Mouse (Mus musculus): ENCODE measurements around the gene Klhl26. TPM values are rescaled to one million over a fixed set of nuclear protein-coding genes. Genes with fewer than 3 reads are reported as not detected.

Klhl26 gene
- polyA plus RNA-seq, 1 experiment from 2014 or later: 9.3 TPM

DNA sequence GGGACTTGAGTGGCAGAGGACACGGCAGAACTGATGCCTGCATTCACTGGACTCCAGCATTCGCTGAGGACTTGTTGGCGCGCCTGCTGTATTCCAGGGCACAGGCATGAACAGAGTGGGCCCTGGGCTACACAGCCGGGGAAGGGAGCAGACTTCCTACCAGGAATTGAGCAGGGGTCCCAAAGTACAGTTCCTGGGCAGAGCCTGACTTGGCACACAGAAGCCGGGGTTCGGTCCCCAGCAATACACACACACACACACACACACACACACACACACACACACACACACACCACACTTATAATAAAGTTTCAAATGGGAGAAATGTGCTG is 37.0 kb downstream of the Klhl26 start:
- Histone ChIP-seq H3K4me1 (replicated peaks; ENCODE audit: control insufficient read depth, insufficient read depth, low read length) (no peaks in the 10 kb centered on the region), H3K27ac (ENCODE audit: low read depth, low read length) (0 out of 2 replicates have a peak overlapping the region, but pooled peaks have one; percentile 29), H3K9ac (ENCODE audit: low read depth, low read length) (peak overlapping the region; percentile 11; the same call in 1 of the 2 replicates), H3K27me3 (replicated peaks; ENCODE audit: control insufficient read depth, insufficient read depth, low read length) (no peaks in the 10 kb centered on the region), H3K4me2 (replicated peaks; ENCODE audit: low read depth) (peak overlapping the region; percentile 70), H3K9me3 (ENCODE audit: control insufficient read depth) (no peaks in the 10 kb centered on the region), H3K36me3 (ENCODE audit: control insufficient read depth, insufficient read depth) (no peaks in the 10 kb centered on the region; the same call in 1 of the 2 replicates), H3K4me3 (ENCODE audit: low read depth, low read length) (peak overlapping the region; percentile 75)
- 3% methylated on average over 7 of the region's 7 CpGs for WGBS
- no peak for ATAC-seq
- no peak for TF ChIP-seq CTCF (IDR thresholded peaks at IDR 0.05; ENCODE audit: low read depth)

DNA sequence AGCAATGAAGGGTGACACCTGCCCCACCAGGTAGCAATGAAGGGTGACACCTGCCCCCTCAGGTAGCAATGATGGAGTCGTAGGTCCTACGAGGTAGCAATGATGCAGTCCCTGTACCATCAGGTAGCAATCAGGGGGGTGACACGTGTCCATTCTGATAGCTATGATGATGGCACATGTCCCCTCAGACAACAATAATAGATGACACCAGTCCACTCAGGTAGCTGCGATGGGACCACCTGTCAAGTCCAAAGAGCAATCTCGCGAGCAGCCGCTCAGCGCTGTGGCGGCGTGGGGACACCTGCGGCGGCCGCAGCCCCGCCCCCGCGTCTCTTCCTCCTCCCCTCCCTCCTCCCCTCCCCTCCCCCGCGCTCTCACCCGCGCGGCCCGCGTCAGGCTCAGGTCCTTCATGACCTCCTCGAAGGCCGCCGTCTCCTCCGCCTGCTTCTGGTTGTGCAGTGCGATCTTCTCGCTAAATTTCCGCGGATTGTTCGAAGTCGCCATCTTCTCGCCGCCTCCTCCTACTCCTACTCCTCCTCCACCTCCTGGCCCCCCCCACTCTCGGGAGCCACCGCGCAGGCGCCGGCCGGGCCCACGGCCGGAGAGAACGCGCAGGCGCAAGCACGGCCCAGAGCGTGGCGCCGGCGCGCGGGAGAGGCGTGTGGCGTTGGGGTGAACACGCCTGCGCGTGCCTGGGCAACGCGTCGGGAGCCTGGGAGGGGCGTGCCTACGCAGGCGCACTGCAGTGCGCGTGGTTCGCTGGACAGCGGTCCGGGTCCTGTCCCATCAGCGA is 37.5 kb downstream of the Klhl26 start, which contains the start of gene Crtc1:
Crtc1 (minus strand) TSS at position 525 of the 793 bp plus-strand sequence.
- no peaks in the 10 kb centered on the region for H3K4me1 ChIP-seq (replicated peaks; ENCODE audit: control insufficient read depth, insufficient read depth, low read length)
- no peaks in the 10 kb centered on the region for H3K27me3 ChIP-seq (replicated peaks; ENCODE audit: control insufficient read depth, insufficient read depth, low read length)
- WGBS: under 1% methylated on average over 58 of the region's 70 CpGs
- peak; percentile 13; the same call in 1 of the 2 replicates for TF ChIP-seq CTCF (IDR thresholded peaks at IDR 0.05; ENCODE audit: low read depth)
- no peaks in the 10 kb centered on the region for H3K9me3 ChIP-seq (ENCODE audit: control insufficient read depth)
- peak within 1 kb of the TSS; percentile 70 for H3K4me2 ChIP-seq (replicated peaks; ENCODE audit: low read depth)
- peak within 1 kb of the TSS; percentile 56 for H3K9ac ChIP-seq (ENCODE audit: low read depth, low read length)
- no peaks in the 10 kb centered on the region; the same call in 1 of the 2 replicates for H3K36me3 ChIP-seq (ENCODE audit: control insufficient read depth, insufficient read depth)
- H3K4me3 ChIP-seq (ENCODE audit: low read depth, low read length): peak within 1 kb of the TSS; percentile 75
- ATAC-seq: peak; percentile 96
- 0 out of 2 replicates have a peak within 1 kb of the TSS, but pooled peaks have one; percentile 29 for H3K27ac ChIP-seq (ENCODE audit: low read depth, low read length)

DNA sequence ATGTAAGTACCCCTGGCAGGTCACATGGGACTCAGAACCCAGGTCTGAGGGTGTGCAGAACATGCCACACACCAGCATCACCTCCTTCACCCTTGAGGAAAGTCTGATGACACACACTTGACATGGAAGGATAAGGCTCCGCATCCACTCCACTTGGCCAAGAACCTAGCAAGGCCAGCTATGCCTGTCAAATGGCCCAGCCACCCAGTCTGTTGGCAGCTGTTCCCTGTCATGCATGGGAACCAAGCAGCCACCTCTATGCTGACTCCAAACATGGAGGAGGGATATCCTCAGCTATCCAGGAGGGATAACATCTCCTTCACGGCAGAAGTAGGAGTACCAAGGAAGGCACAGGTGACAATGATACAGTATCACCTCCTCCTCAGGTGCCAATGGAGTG is 38.3 kb downstream of the Klhl26 start:
- H3K4me2 ChIP-seq (replicated peaks; ENCODE audit: low read depth): peak overlapping the region; percentile 70
- no peaks in the 10 kb centered on the region for H3K4me1 ChIP-seq (replicated peaks; ENCODE audit: control insufficient read depth, insufficient read depth, low read length)
- H3K4me3 ChIP-seq (ENCODE audit: low read depth, low read length): peak overlapping the region; percentile 75
- no peak for TF ChIP-seq CTCF (IDR thresholded peaks at IDR 0.05; ENCODE audit: low read depth)
- no peak for ATAC-seq
- WGBS: 69% methylated on average over 2 of the region's 2 CpGs
- H3K9me3 ChIP-seq (ENCODE audit: control insufficient read depth): no peaks in the 10 kb centered on the region
- H3K27me3 ChIP-seq (replicated peaks; ENCODE audit: control insufficient read depth, insufficient read depth, low read length): no peaks in the 10 kb centered on the region
- H3K27ac ChIP-seq (ENCODE audit: low read depth, low read length): no peak overlapping the region
- H3K36me3 ChIP-seq (ENCODE audit: control insufficient read depth, insufficient read depth): no peaks in the 10 kb centered on the region; the same call in 1 of the 2 replicates
- H3K9ac ChIP-seq (ENCODE audit: low read depth, low read length): no peak overlapping the region

DNA sequence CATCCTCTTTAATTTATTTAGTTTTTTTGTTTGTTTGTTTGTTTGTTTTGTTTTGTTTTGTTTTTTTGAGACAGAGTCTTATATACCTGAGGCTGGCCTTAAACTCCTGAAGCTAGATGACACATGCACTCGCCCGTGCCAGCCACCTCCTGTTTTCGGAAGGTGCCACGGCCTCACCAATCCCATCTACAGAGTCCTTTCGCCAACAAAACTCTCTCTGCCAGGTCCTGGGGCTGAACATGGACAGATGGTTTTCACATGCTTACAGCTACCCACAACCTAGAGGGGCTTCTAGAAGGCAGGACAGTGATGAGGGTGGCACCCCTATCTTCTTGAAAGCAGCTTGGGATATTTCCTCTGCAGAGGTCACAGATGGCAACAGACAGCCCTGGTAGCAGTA is 41.6 kb downstream of the Klhl26 start:
- TF ChIP-seq CTCF (IDR thresholded peaks at IDR 0.05; ENCODE audit: low read depth): no peak
- Histone ChIP-seq H3K36me3 (ENCODE audit: control insufficient read depth, insufficient read depth) (no peaks in the 10 kb centered on the region; the same call in 1 of the 2 replicates), H3K4me2 (replicated peaks; ENCODE audit: low read depth) (no peak overlapping the region), H3K9me3 (ENCODE audit: control insufficient read depth) (no peaks in the 10 kb centered on the region), H3K9ac (ENCODE audit: low read depth, low read length) (no peak overlapping the region), H3K4me1 (replicated peaks; ENCODE audit: control insufficient read depth, insufficient read depth, low read length) (no peaks in the 10 kb centered on the region), H3K27ac (ENCODE audit: low read depth, low read length) (no peak overlapping the region), H3K27me3 (replicated peaks; ENCODE audit: control insufficient read depth, insufficient read depth, low read length) (no peaks in the 10 kb centered on the region), H3K4me3 (ENCODE audit: low read depth, low read length) (no peak overlapping the region)
- no peak for ATAC-seq
- 91% methylated on average over 5 of the region's 5 CpGs for WGBS

DNA sequence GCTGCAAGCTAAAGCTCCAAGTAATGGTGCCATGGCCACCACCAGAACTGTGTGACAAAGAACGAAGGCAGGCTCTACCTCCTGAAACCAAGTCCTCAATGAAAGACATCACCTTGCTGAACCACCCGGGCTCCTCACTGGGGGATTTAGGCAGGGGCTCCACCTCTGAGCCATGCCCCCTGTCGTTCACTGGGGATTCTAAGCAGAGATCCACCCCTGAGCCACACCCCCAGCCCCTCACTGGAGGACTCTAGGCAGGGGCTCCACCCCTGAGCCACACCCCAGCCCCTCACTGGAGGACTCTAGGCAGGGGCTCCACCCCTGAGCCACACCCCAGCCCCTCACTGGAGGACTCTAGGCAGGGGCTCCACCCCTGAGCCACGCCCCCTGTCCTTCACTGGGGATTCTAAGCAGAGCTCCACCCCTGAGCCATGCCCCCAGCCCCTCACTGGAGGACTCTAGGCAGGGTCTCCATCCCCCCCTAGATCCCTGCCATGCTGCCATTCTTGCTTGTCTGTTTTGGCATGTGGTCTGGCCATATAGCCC is 43.7 kb downstream of the Klhl26 start:
- no peak overlapping the region for H3K9ac ChIP-seq (ENCODE audit: low read depth, low read length)
- H3K36me3 ChIP-seq (ENCODE audit: control insufficient read depth, insufficient read depth): no peaks in the 10 kb centered on the region; the same call in 1 of the 2 replicates
- TF ChIP-seq CTCF (IDR thresholded peaks at IDR 0.05; ENCODE audit: low read depth): no peak
- WGBS: 40% methylated on average over 4 of the region's 4 CpGs
- no peak for ATAC-seq
- no peaks in the 10 kb centered on the region for H3K4me1 ChIP-seq (replicated peaks; ENCODE audit: control insufficient read depth, insufficient read depth, low read length)
- H3K9me3 ChIP-seq (ENCODE audit: control insufficient read depth): no peaks in the 10 kb centered on the region
- H3K27me3 ChIP-seq (replicated peaks; ENCODE audit: control insufficient read depth, insufficient read depth, low read length): no peaks in the 10 kb centered on the region
- no peak overlapping the region for H3K4me2 ChIP-seq (replicated peaks; ENCODE audit: low read depth)
- H3K27ac ChIP-seq (ENCODE audit: low read depth, low read length): no peak overlapping the region
- no peak overlapping the region for H3K4me3 ChIP-seq (ENCODE audit: low read depth, low read length)

DNA sequence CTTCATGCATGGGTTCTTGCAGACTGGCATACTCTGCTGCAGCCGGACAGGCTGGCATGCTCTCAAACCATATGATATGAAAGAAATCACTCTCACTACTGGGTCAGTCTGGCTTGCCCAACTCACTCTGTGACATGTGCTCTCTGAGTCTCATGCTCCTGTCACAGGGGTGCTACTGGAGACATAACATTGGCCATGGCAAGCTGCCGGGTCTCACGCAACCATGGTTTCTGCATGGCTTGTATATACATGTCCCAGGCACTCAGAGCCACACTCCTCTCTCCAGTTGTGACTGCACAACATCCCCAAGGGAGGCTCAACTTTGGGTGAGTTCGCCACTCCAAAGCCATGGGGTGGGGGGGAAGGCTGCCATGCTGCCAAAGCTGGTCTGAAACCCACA is 45.6 kb downstream of the Klhl26 start:
- Histone ChIP-seq H3K36me3 (ENCODE audit: control insufficient read depth, insufficient read depth) (no peaks in the 10 kb centered on the region), H3K4me1 (replicated peaks; ENCODE audit: control insufficient read depth, insufficient read depth, low read length) (no peaks in the 10 kb centered on the region), H3K4me2 (replicated peaks; ENCODE audit: low read depth) (no peak overlapping the region), H3K27ac (ENCODE audit: low read depth, low read length) (no peak overlapping the region), H3K9me3 (ENCODE audit: control insufficient read depth) (no peaks in the 10 kb centered on the region), H3K9ac (ENCODE audit: low read depth, low read length) (no peak overlapping the region), H3K4me3 (ENCODE audit: low read depth, low read length) (no peak overlapping the region), H3K27me3 (replicated peaks; ENCODE audit: control insufficient read depth, insufficient read depth, low read length) (no peaks in the 10 kb centered on the region)
- TF ChIP-seq CTCF (IDR thresholded peaks at IDR 0.05; ENCODE audit: low read depth): no peak
- WGBS: 95% methylated on average over 4 of the region's 4 CpGs
- ATAC-seq: no peak
